In genomic region chr17:44436536-44437043, GRCm38 (mm10) we compare ENCODE assay signal across 21 mouse cellular contexts.
DNase-seq lines count a peak whose midpoint lies in the region; ATAC-seq and TF ChIP-seq lines count a peak whose summit lies in the region.
"Had no signal": no experiment of that assay in that cellular context is flagged by ENCODE, and none has a peak within 500 bp of the region (broad histone marks: within the 10 kb centered on the region; RNA-seq: fewer than 3 reads in every experiment).

No protein-coding gene starts in this region.

- ATAC-seq in granulocyte monocyte progenitor cell, adult 5-6 weeks (replicated peaks; ENCODE audit: poor library complexity, severe bottlenecking): peak; percentile 63
- peak; percentile 61 for ATAC-seq in megakaryocyte, adult 5-6 weeks (ENCODE audit: poor library complexity, severe bottlenecking)
- no peak for ATAC-seq in midbrain, embryonic 11.5 days (ENCODE audit: low FRiP score)
- no peak for ATAC-seq in midbrain, embryonic 16.5 days
- ATAC-seq: forebrain, embryonic 14.5 days; forebrain, postnatal 0 days; Patski had no signal

- peak overlapping the region; percentile 18 for H3K4me2 ChIP-seq in CH12.LX (ENCODE audit: insufficient read depth, low read depth, poor library complexity, severe bottlenecking)
- H3K4me2 ChIP-seq in midbrain, embryonic 11.5 days: no peak overlapping the region
- no peak overlapping the region for H3K4me2 ChIP-seq in midbrain, embryonic 16.5 days (ENCODE audit: low read length)
- H3K4me2 ChIP-seq: embryonic facial prominence, embryonic 12.5 days; embryonic facial prominence, embryonic 15.5 days; heart, embryonic 11.5 days; hindbrain, embryonic 12.5 days; hindbrain, embryonic 15.5 days had no signal

- no peak for TF ChIP-seq POLR2A in CH12.LX (IDR thresholded peaks at IDR 0.05; ENCODE audit: low read depth, low read length)

- H3K36me3 ChIP-seq in CH12.LX (replicated peaks in 1 of 2; ENCODE audit: control insufficient read depth in 1 of 2, insufficient read depth in 1 of 2, low read length in 1 of 2): no peaks in the 10 kb centered on the region
- H3K36me3 ChIP-seq in midbrain, embryonic 11.5 days (ENCODE audit: control insufficient read depth, insufficient read depth, low read length): no peaks in the 10 kb centered on the region
- no peaks in the 10 kb centered on the region for H3K36me3 ChIP-seq in midbrain, embryonic 16.5 days (ENCODE audit: control insufficient read depth, insufficient read depth, low read length)
- H3K36me3 ChIP-seq: embryonic facial prominence, embryonic 12.5 days; embryonic facial prominence, embryonic 15.5 days; G1E; hindbrain, embryonic 12.5 days; hindbrain, embryonic 15.5 days had no signal

- no peaks in the 10 kb centered on the region for H3K79me2 ChIP-seq in CH12.LX (replicated peaks; ENCODE audit: control insufficient read depth, extremely low read depth, insufficient read depth, poor library complexity, severe bottlenecking)

- no peak for TF ChIP-seq RAD21 in CH12.LX (IDR thresholded peaks at IDR 0.05; ENCODE audit: low read depth, low read length)

- H3K27me3 ChIP-seq in CH12.LX (replicated peaks): peaks cover 9% of the 10 kb centered on the region
- no peaks in the 10 kb centered on the region for H3K27me3 ChIP-seq in midbrain, embryonic 11.5 days (ENCODE audit: control insufficient read depth, insufficient read depth, low read length)
- H3K27me3 ChIP-seq in midbrain, embryonic 16.5 days (ENCODE audit: control insufficient read depth, insufficient read depth, low read depth, low read length): no peaks in the 10 kb centered on the region
- H3K27me3 ChIP-seq: embryonic facial prominence, embryonic 12.5 days; hindbrain, embryonic 12.5 days; hindbrain, embryonic 15.5 days; Patski had no signal

- WGBS in midbrain, embryonic 11.5 days: 87% methylated on average over 9 of the region's 9 CpGs
- WGBS in midbrain, embryonic 16.5 days: 90% methylated on average over 9 of the region's 9 CpGs

- H3K4me1 ChIP-seq in CH12.LX (ENCODE audit: control insufficient read depth in 1 of 2, insufficient read depth in 2 of 2): peaks cover 16 to 37% of the 10 kb centered on the region in 2 experiments
- H3K4me1 ChIP-seq in midbrain, embryonic 11.5 days (ENCODE audit: control insufficient read depth, insufficient read depth, low read length): no peaks in the 10 kb centered on the region
- no peaks in the 10 kb centered on the region for H3K4me1 ChIP-seq in midbrain, embryonic 16.5 days (ENCODE audit: control insufficient read depth, insufficient read depth, low read length)
- H3K4me1 ChIP-seq: hindbrain, embryonic 12.5 days; hindbrain, embryonic 15.5 days had no signal

- TF ChIP-seq CTCF in CH12.LX (conservative IDR thresholded peaks at IDR 0.05 in 1 of 2, IDR thresholded peaks at IDR 0.05 in 1 of 2; ENCODE audit: low read depth in 2 of 2, low read length in 2 of 2): no peak

- peak; percentile 34 for DNase-seq in CH12.LX (ENCODE audit: extremely low read depth)
- DNase-seq in midbrain, embryonic 11.5 days (ENCODE audit: low spot score, missing footprints): no peak
- DNase-seq in frontal cortex, postnatal 14 days (ENCODE audit: low spot score in 2 of 2): no peak
- DNase-seq: adrenal gland, postnatal 10 days; adrenal gland, postnatal 36 days; cerebellum, adult 18-20 months; cerebellum, adult 9-10 months; cerebellum, postnatal 14 days; forebrain, postnatal 0 days; gastrocnemius, postnatal 25 days had no signal

- H3K27ac ChIP-seq in CH12.LX (ENCODE audit: insufficient read depth, low read depth): no peak overlapping the region
- H3K27ac ChIP-seq in midbrain, embryonic 11.5 days (ENCODE audit: low read depth, low read length): no peak overlapping the region
- no peak overlapping the region for H3K27ac ChIP-seq in midbrain, embryonic 16.5 days (ENCODE audit: low read length)
- H3K27ac ChIP-seq: embryonic facial prominence, embryonic 12.5 days; embryonic facial prominence, embryonic 15.5 days; hindbrain, embryonic 12.5 days; hindbrain, embryonic 15.5 days had no signal

- H3K9ac ChIP-seq in CH12.LX (ENCODE audit: insufficient read depth, low read depth): no peak overlapping the region
- H3K9ac ChIP-seq in midbrain, embryonic 11.5 days (ENCODE audit: low read length): no peak overlapping the region
- no peak overlapping the region for H3K9ac ChIP-seq in midbrain, embryonic 16.5 days (ENCODE audit: low read depth, low read length)
- H3K9ac ChIP-seq: embryonic facial prominence, embryonic 12.5 days; embryonic facial prominence, embryonic 15.5 days; forebrain, postnatal 0 days; hindbrain, embryonic 12.5 days; hindbrain, embryonic 15.5 days had no signal

- no peak overlapping the region for H3K4me3 ChIP-seq in CH12.LX (replicated peaks in 1 of 3; ENCODE audit: low read depth in 2 of 3, low read length in 2 of 3, poor library complexity in 1 of 3)
- H3K4me3 ChIP-seq in midbrain, embryonic 11.5 days (ENCODE audit: low read depth, low read length): no peak overlapping the region
- H3K4me3 ChIP-seq in midbrain, embryonic 16.5 days (ENCODE audit: low read depth, low read length): no peak overlapping the region
- H3K4me3 ChIP-seq: embryonic facial prominence, embryonic 12.5 days; embryonic facial prominence, embryonic 15.5 days; hindbrain, embryonic 12.5 days; hindbrain, embryonic 15.5 days had no signal

- no peaks in the 10 kb centered on the region for H3K9me3 ChIP-seq in CH12.LX (replicated peaks; ENCODE audit: low read length)
- no peaks in the 10 kb centered on the region for H3K9me3 ChIP-seq in midbrain, embryonic 11.5 days (ENCODE audit: control insufficient read depth, low read length)
- H3K9me3 ChIP-seq in midbrain, embryonic 16.5 days (replicated peaks; ENCODE audit: control insufficient read depth, low read length, poor library complexity, severe bottlenecking): no peaks in the 10 kb centered on the region
- H3K9me3 ChIP-seq: embryonic facial prominence, embryonic 12.5 days; embryonic facial prominence, embryonic 15.5 days; hindbrain, embryonic 12.5 days; hindbrain, embryonic 15.5 days had no signal

- peak; percentile 90 for TF ChIP-seq EP300 in CH12.LX (IDR thresholded peaks at IDR 0.05; ENCODE audit: low read length)

- in situ Hi-C loops in CH12.LX (cut with MboI; ENCODE audit: low pct_ligation_motif_present, low pct_unique_long_range_greater_than_20kb, low sequenced_read_pairs): loop anchor here (25.0 kb wide), 2 partner anchors 174 to 951 kb away; no protein-coding TSS in a partner anchor

- dilution Hi-C loops in CH12.LX (cut with MboI; ENCODE audit: extremely low pct_ligation_motif_present, extremely low pct_unique_long_range_greater_than_20kb, low sequenced_read_pairs): no loop called here

TF ChIP-seq in CH12.LX, 34 proteins besides CTCF, POLR2A, EP300 and RAD21:
- TF ChIP-seq MAFK (IDR thresholded peaks at IDR 0.05; ENCODE audit: insufficient replicate concordance, low read length) (no peak), MXI1 (IDR thresholded peaks at IDR 0.05; ENCODE audit: low read depth, low read length) (no peak), RCOR1 (conservative IDR thresholded peaks at IDR 0.05; ENCODE audit: low read depth, low read length) (peak; percentile 36; the same call in 1 of the 2 replicates), PAX5 (IDR thresholded peaks at IDR 0.05; ENCODE audit: low read length) (no peak), JUND (conservative IDR thresholded peaks at IDR 0.05; ENCODE audit: low read depth, low read length) (peak; percentile 68), JUN (IDR thresholded peaks at IDR 0.05; ENCODE audit: insufficient read depth, low read depth, low read length) (peak; percentile 42), IRF4 (IDR thresholded peaks at IDR 0.05; ENCODE audit: low read depth, low read length) (peak; percentile 91), CHD1 (IDR thresholded peaks at IDR 0.05; ENCODE audit: low read depth, low read length) (no peak), MEF2A (IDR thresholded peaks at IDR 0.05; ENCODE audit: borderline replicate concordance, low read depth, low read length) (peak; percentile 70; the same call in 1 of the 2 replicates), TCF12 (IDR thresholded peaks at IDR 0.05; ENCODE audit: low read depth, low read length) (peak; percentile 86), GABPA (IDR thresholded peaks at IDR 0.05; ENCODE audit: insufficient replicate concordance, low read depth, low read length) (no peak), ELF1 (IDR thresholded peaks at IDR 0.05; ENCODE audit: low read depth, low read length) (no peak), ETS1 (conservative IDR thresholded peaks at IDR 0.05; ENCODE audit: low read depth, low read length) (peak; percentile 47), MAX (IDR thresholded peaks at IDR 0.05; ENCODE audit: low read length) (no peak), USF1 (IDR thresholded peaks at IDR 0.05; ENCODE audit: low read depth, low read length) (no peak), BHLHE40 (IDR thresholded peaks at IDR 0.05; ENCODE audit: low read depth, low read length) (peak; percentile 49; the same call in 1 of the 2 replicates)
TF ChIP-seq in CH12.LX: peak in this region for 8.

Comparison
In these comparisons a context has a peak if more than half of its experiments do, and no peak if none do; other contexts are left out.
1. ATAC-seq: peak in granulocyte monocyte progenitor cell, adult 5-6 weeks (single experiment) and megakaryocyte, adult 5-6 weeks (single experiment); none in midbrain, embryonic 11.5 days (single experiment) and midbrain, embryonic 16.5 days (single experiment).